Mouse (Mus musculus): Measurements from ENCODE around the gene Grm2.

DNA sequence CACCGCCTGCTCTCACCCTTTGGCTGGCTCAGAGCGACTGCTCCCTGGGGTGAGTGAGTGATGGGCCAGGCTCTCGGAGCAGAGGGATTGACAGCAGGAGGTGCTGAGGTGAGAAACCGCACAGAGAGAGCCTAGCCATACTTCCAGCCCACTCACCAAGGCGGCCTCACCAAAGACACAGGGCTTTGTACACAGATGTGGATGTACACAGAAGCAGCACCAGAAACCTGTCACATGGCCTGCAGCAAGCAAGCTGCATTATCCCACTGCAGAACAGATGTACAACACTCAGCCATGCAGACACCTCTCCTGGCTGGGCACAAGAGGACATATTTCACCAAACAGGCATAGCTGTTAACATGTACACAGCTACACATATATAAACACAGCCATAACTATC, 1.7 kb upstream of the Grm2 start:
- no peak for TF ChIP-seq POLR2A (IDR thresholded peaks at IDR 0.05; ENCODE audit: borderline replicate concordance, control insufficient read depth, low read depth, low read length)
- no peak for TF ChIP-seq CTCF (IDR thresholded peaks at IDR 0.05; ENCODE audit: control insufficient read depth, insufficient read depth, low read length)

Measured in bone marrow, adult 2 months (tissue).